Mouse (Mus musculus): ENCODE measurements around the gene Mrps34.

Gene Mrps34

DNA sequence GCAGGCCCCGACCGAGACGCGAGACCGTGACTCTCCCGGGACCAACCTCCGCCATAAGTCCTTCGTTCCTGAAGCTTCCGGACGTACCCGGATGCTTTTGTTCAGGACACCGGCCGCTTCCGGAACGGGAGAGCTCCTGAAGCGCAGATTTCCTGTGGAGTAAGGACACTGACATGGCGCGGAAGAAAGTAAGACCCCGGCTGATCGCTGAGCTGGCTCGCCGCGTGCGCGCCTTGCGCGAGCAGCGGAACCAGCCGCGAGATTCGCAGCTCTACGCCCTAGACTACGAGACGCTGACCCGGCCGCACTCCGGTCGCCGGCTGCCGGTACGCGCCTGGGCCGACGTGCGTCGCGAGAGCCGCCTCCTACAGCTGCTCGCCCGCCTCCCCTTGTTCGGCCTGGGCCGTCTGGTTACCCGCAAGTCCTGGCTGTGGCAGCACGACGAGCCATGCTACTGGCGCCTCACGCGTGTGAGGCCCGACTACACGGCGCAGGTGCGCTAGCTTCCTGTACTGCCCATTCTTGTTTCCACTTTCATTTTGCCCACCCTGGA lies at the start of gene Mrps34, which contains the start of gene Eme2:
TSS of gene Mrps34 (plus strand) at position 122 of the 553 bp plus-strand sequence.
TSS of gene Eme2 (minus strand) at position 93 of the 553 bp plus-strand sequence.
- peak; percentile 89 to 92 for DNase-seq

DNA sequence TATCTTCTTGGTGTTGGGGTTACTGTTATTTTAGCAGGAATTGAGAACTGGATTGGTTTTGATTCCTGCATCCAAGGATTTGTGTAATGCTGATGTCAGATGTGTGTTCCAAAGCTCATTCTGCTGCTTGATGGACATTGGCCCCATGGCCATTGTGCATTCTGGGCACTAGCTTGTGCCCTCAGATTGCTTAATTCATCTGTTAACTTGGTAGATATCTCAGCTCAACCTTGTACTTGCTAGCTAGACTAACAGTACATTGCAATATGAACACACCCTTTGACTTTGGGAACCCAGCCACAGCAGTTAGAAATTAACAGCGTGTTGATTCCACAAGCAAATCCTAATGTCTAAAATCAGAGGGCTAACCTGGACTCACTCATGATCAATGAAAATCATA lies 47.5 kb upstream of the Mrps34 start:
- no peak for DNase-seq

- peak in 1 of 2 experiments; percentile 19 for DNase-seq
Observed at GRCm38 (mm10) chr17:24848600-24849031, 46.3 kb upstream of the Mrps34 start.

DNA sequence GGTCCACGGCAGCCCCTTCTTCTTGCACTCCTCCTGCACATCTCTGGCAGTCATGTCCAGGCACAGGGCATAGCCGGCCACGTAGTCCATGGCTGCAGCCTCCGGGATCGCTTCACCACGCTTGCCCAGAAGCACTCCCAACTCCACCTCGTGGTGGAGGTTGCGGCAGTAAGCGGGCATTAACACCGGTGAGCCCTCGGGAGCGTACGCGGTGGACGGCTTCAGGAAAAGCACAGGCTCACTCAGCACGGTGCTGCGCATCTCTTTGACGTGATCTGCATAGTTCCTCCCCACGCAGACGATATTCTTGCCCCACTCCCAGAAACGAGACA lies 45.2 kb upstream of the Mrps34 start:
- no peak for DNase-seq

- peak; percentile 95 to 97 for DNase-seq
Observed at GRCm38 (mm10) chr17:24850065-24850772, 44.7 kb upstream of the Mrps34 start, which contains the start of gene Fahd1. Gene Fahd1 (minus strand): TSS chr17:24850364.

GRCm38 (mm10) chr17:24850773-24851127 lies 44.2 kb upstream of the Mrps34 start:
- no peak for DNase-seq

DNA sequence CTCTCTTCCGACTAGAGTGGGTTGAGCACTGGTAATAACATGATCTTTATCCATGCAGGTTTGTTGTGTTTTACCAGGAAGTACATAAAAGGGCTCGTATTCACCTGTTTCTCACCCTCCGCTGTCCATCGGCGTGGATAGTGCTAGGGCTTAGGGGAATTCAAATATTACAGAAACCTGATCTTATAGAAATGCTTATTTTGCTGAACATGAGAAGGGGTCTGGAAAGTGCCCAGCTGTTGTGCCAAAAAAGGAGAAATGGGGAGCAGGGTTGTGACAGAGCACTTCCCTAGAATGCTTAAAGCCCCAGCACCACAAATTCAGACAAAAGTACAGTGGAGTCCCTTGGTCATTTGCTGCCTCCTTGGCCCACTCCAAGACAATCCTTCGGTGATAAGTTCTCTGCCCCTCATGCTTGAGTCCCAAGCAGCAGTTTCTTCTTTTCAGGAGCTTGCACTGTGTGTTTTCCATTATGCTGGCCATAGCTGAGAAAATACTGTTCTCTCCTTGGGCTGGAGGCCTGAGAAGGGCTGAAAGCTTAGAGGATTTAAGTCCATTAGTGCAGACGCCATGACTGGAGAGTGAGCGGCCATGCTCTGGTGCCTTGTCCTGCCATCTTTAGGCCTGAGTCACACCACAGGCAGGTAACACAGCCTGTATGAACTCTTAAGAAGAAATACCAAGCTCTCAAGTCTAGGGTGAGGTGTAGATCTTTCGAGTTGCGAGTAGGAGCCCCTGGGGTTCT lies 43.4 kb upstream of the Mrps34 start:
- no peak for DNase-seq

DNA sequence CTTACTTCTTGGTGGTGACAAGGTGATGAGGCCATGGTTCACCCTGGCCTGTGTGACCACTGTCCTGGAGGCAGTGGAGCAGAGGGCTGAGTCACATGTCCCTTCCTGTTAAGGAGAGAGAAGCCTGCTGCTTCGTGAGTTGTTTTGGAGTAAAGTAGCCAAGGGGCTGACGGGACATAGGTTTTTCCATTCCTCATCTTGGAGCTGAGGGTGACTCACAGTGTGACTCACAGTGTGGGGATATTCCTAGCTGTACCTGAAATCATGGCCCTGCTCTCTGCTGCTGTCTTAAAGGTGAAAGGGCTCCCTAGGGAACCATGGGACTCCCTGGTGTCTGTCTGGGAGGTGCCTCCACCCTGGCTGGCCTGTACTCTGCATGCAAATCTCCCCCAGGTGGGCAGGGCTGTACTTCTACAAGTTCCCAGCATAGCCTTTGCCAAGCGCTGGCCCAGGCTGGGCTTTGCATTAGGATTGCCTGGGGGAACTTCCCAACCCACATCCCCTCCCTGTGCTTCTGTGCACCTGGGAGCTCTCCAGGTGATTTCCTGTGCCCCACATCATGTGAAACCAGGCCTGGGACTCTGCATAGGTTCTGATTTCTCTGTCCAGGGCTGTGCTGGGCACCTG lies 39.0 kb upstream of the Mrps34 start:
- DNase-seq: no peak

GRCm38 (mm10) chr17:24856589-24856988 lies 38.3 kb upstream of the Mrps34 start:
- no peak for DNase-seq

- no peak for DNase-seq
Observed at GRCm38 (mm10) chr17:24857831-24858470, 37.0 kb upstream of the Mrps34 start.

- DNase-seq: no peak
Observed at GRCm38 (mm10) chr17:24858967-24859366, 35.9 kb upstream of the Mrps34 start.

DNA sequence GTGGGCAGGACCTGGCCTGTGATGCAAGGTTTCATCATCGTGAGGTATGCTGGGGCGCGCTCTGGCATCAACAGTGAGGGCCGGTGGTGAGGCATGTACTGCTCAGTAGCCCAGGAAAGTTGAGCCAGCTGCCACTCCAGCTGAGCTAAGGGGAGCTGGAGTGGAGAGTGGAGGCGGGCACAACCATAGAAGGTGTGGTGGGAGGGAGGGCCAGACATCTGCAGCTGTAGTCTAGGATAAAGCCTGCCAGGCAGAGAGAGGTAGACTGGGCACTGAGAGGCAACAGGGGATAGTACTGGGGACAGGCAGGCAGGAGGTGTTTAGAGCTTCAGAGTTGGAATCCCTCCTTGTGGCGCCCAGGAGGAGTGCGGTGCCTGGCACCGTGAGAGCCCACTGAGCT lies 34.8 kb upstream of the Mrps34 start:
- no peak for DNase-seq

DNA sequence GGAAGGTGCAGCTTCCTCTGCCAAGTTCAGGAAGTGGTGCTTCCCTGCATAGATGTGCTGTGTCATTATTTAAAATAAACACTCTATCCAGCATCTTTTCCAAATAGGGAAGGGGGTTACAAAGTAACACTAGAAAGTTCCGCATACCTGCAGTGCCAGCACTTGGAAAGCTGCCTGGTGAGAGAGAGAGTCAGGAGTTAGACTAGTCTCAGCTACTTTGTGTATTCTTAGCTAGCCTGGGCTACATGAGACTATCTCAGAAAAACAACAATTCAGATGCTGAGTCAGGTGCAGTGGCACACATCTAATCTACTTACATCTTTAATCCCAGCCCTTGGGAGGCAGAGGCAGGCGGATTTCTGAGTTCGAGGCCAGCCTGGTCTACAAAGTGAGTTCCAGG lies 33.1 kb upstream of the Mrps34 start:
- no peak for DNase-seq

DNA sequence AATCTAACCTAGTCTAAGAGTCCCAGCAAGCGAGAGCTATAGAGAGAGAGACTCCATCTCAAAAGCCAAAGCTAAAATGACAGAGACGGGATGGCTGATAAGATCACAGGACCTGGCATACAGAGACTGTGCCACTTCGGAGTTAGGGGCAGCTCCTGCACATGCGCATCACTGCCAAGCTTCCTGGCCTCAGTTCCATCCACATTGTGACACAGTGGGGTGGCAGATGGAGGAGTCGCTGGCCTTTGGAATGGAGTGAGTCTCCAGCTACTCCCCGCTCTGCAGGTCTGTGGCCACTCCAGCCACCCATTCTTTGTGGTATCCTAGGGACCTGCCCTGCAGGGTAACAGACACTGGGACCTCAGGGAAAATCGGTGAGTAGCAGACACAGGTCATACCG lies 29.1 kb upstream of the Mrps34 start, which contains the start of gene Igfals:
TSS of gene Igfals (plus strand) at position 222 of the 400 bp plus-strand sequence.
- no peak for DNase-seq

GRCm38 (mm10) chr17:24867914-24868313 lies 27.0 kb upstream of the Mrps34 start:
- no peak for DNase-seq

GRCm38 (mm10) chr17:24873695-24874404 lies 21.1 kb upstream of the Mrps34 start:
- DNase-seq: no peak

DNA sequence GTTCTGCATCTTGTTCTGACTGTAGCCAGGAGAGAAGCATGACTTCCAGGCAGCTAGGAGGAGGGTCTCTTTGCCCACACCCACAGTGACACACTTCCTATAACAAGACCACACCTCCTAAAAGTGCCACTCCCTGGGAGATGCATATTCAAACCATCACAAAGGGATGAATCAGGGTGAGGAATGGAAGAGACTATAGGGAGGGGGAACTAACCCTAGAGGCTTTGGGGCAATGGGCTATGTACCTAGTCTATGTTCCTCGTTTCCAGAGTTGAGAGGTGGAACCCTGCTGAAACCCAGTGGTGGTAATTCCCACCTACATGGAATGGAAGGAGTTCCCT lies 20.5 kb upstream of the Mrps34 start:
- no peak for DNase-seq

- no peak for DNase-seq
Observed at GRCm38 (mm10) chr17:24874989-24875388, 19.9 kb upstream of the Mrps34 start.

DNA sequence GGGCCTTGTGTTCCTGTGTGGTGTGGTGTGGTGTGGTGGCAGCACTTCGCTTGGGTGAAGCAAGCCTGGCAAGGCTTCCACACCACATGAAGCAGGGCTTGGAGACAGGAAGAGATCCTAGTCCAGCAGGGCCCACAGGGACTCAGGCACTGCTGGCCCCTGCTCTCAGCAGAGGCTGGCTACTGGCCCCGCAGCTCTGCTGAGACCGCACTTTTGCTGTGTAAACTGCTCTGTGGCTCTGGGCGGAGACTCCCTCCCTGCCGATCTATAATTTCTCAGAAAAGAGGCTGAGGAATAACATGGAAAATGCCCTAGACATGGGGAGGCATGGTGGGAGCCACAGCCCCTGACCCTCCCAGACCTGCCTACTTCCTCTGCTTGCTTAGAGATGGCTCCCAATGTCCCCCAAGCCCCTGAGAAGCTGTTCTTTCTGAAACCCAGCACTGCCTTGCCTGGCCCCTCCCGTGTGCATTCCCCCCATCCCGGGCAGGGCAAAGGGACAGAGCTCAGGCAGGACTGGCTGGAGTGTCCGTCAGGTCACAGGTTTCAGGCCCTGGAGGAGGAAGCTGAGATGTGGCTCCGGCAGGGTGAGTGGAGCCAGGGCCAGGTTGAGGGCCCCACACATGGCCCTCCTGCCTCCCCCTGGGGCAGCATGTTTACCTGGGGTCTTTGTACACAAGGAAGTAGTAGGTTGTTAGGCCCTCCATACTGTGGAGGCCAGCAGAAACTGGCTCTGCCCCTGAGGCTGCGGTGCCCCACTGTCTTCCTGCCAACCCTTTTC lies 17.4 kb upstream of the Mrps34 start:
- peak in 1 of 2 experiments; percentile 62 for DNase-seq

- DNase-seq: peak; percentile 66 to 78
Observed at GRCm38 (mm10) chr17:24878117-24878397, 16.9 kb upstream of the Mrps34 start.

DNA sequence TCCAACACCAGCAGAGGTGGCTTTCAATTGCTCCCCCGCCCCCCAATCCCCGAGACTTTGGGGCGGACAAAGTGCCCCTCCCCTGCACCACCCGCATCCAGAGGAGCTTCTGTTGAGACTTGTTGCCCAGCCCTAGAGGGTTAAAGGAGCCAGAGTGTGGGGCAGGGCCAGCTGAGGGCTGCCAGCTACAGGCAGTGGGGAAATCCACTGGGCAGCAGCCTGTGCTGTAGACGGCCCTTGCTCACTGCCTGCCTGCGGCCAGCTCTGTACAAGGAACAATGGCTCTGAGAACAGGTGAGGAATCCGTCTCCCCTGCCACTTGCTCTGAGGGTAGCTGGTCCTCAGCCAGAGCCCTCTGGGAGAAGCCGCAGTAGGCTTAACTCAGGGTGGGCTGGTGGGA lies 16.4 kb upstream of the Mrps34 start:
- DNase-seq: no peak
